Mouse (Mus musculus): ENCODE measurements around the gene Mfap3.

DNA sequence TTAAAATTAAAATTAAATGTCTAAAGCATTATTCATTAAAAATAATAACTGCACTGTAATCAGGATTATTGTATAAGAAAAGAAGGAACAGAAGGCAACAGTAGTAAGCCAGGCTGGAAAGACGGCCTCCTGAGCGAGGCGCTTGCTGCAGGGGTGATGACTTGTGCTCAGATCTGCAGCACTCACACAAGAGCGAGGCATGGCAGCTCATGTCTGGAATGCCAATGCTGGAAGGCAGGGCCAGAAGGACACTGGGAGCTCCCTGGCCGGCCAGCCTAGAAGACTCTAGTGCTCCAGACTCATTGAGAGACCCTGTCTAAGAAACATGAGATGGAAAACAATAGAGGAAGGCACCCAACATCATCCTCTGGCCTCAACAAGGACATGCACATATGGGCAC is 15.3 kb upstream of the Mfap3 start:
- TF ChIP-seq GATA1 (IDR thresholded peaks at IDR 0.05; ENCODE audit: low read length) (no peak), TAL1 (IDR thresholded peaks at IDR 0.05; ENCODE audit: low read length) (no peak)
